ENCODE assay signal across 21 mouse cellular contexts in genomic region chr10:69862829-69863228, GRCm38 (mm10).
DNase-seq lines count a peak whose midpoint lies in the region; ATAC-seq lines count a peak whose summit lies in the region.
"Had no signal": no experiment of that assay in that cellular context is flagged by ENCODE, and none has a peak within 500 bp of the region (broad histone marks: within the 10 kb centered on the region; RNA-seq: fewer than 3 reads in every experiment).

No protein-coding gene starts in this region.

- H3K27ac ChIP-seq in heart, embryonic 12.5 days (ENCODE audit: poor library complexity, severe bottlenecking), result peak overlapping the region; percentile 63; the same call in 1 of the 2 replicates
- H3K27ac ChIP-seq in hindbrain, embryonic 13.5 days, result peak overlapping the region; percentile 55; the same call in 1 of the 2 replicates
- H3K27ac ChIP-seq in hindbrain, embryonic 10.5 days, result no peak overlapping the region
- H3K27ac ChIP-seq: forebrain, embryonic 10.5 days; hindbrain, embryonic 15.5 days; limb, embryonic 15.5 days; liver, embryonic 14.5 days; midbrain, embryonic 12.5 days had no signal

- no peak overlapping the region for H3K4me2 ChIP-seq in heart, embryonic 12.5 days
- H3K4me2 ChIP-seq in hindbrain, embryonic 13.5 days, result no peak overlapping the region
- H3K4me2 ChIP-seq: hindbrain, embryonic 15.5 days; limb, embryonic 15.5 days; lung, embryonic 14.5 days; midbrain, embryonic 12.5 days had no signal

- ATAC-seq in heart, embryonic 12.5 days (ENCODE audit: insufficient number of reproducible peaks, low FRiP score), result no peak
- ATAC-seq in hindbrain, embryonic 13.5 days (ENCODE audit: low FRiP score), result no peak
- ATAC-seq: intestine, embryonic 16.5 days had no signal

- H3K4me1 ChIP-seq in heart, embryonic 12.5 days (replicated peaks), result peaks cover 22% of the 10 kb centered on the region
- peaks cover 33% of the 10 kb centered on the region for H3K4me1 ChIP-seq in hindbrain, embryonic 13.5 days (replicated peaks)
- peaks cover 7% of the 10 kb centered on the region; the same call in 1 of the 2 replicates for H3K4me1 ChIP-seq in hindbrain, embryonic 10.5 days (replicated peaks)

- WGBS in heart, embryonic 12.5 days, result 35% methylated on average over 8 of the region's 8 CpGs
- 63% methylated on average over 8 of the region's 8 CpGs for WGBS in hindbrain, embryonic 13.5 days
- 66% methylated on average over 8 of the region's 8 CpGs for WGBS in hindbrain, embryonic 10.5 days

- H3K27me3 ChIP-seq in heart, embryonic 12.5 days (replicated peaks), result no peaks in the 10 kb centered on the region
- no peaks in the 10 kb centered on the region for H3K27me3 ChIP-seq in hindbrain, embryonic 13.5 days
- H3K27me3 ChIP-seq in hindbrain, embryonic 10.5 days (ENCODE audit: insufficient read depth, poor library complexity, severe bottlenecking), result no peaks in the 10 kb centered on the region
- H3K27me3 ChIP-seq: hindbrain, embryonic 15.5 days; limb, embryonic 15.5 days; midbrain, embryonic 12.5 days had no signal

- DNase-seq in heart, postnatal 14 days, result no peak
- no peak for DNase-seq in hindbrain, embryonic 10.5 days (ENCODE audit: low spot score)
- DNase-seq in R1 (ENCODE audit: low read depth, low spot score), result peak; percentile 71
- peak; percentile 27 for DNase-seq in skeletal muscle tissue, adult 2 months (ENCODE audit: low read depth, low spot score)
- DNase-seq in adrenal gland, adult 18-20 months (ENCODE audit: low spot score in 2 of 2), result no peak
- DNase-seq: cerebellum, adult 11 months; cerebellum, postnatal 10 days; kidney, adult 9 months; kidney, postnatal 14 days; left cerebral cortex, postnatal 4 days; lung, embryonic 14.5 days; right cerebral cortex, postnatal 14 days; spleen, adult 18-20 months had no signal

- H3K9me3 ChIP-seq in heart, embryonic 12.5 days (replicated peaks), result no peaks in the 10 kb centered on the region
- no peaks in the 10 kb centered on the region for H3K9me3 ChIP-seq in hindbrain, embryonic 13.5 days
- H3K9me3 ChIP-seq in hindbrain, embryonic 10.5 days, result no peaks in the 10 kb centered on the region
- H3K9me3 ChIP-seq: forebrain, embryonic 10.5 days; hindbrain, embryonic 15.5 days; limb, embryonic 15.5 days; midbrain, embryonic 12.5 days had no signal

- peaks cover 14% of the 10 kb centered on the region; the same call in 1 of the 2 replicates for H3K36me3 ChIP-seq in heart, embryonic 12.5 days
- peaks cover 6% of the 10 kb centered on the region for H3K36me3 ChIP-seq in hindbrain, embryonic 13.5 days
- no peaks in the 10 kb centered on the region for H3K36me3 ChIP-seq in hindbrain, embryonic 10.5 days
- H3K36me3 ChIP-seq: forebrain, embryonic 10.5 days; hindbrain, embryonic 15.5 days; limb, embryonic 15.5 days; midbrain, embryonic 12.5 days had no signal

- no peak overlapping the region for H3K9ac ChIP-seq in heart, embryonic 12.5 days
- no peak overlapping the region for H3K9ac ChIP-seq in hindbrain, embryonic 13.5 days
- H3K9ac ChIP-seq: hindbrain, embryonic 15.5 days; limb, embryonic 15.5 days; liver, embryonic 14.5 days; lung, embryonic 14.5 days; midbrain, embryonic 12.5 days had no signal

- no peak overlapping the region for H3K4me3 ChIP-seq in heart, embryonic 12.5 days
- no peak overlapping the region for H3K4me3 ChIP-seq in hindbrain, embryonic 13.5 days
- H3K4me3 ChIP-seq in hindbrain, embryonic 10.5 days, result no peak overlapping the region
- H3K4me3 ChIP-seq: forebrain, embryonic 10.5 days; hindbrain, embryonic 15.5 days; limb, embryonic 15.5 days; midbrain, embryonic 12.5 days had no signal

- intact Hi-C loops in heart, postnatal 14 days (cut with DNase I), result no loop called here

Comparison
In these comparisons a context has a peak if more than half of its experiments do, and no peak if none do; other contexts are left out.
1. DNase-seq: peak in R1 (single experiment) and skeletal muscle tissue, adult 2 months (single experiment); none in heart, postnatal 14 days (0 of 2), hindbrain, embryonic 10.5 days (single experiment) and adrenal gland, adult 18-20 months (0 of 2).